Mouse (Mus musculus) gastrocnemius, adult 18-20 months (tissue): Measurements from ENCODE around the gene Olfr68. TPM values are rescaled to one million over a fixed set of nuclear protein-coding genes. Genes with fewer than 3 reads are reported as not detected.
"Not testable (repeated sequence)": the region's sequence is repeated elsewhere in the genome, so short reads cannot be mapped to it uniquely, and the experiment has no call there.

ENCODE experiments used
- DNase-seq: peaks from one replicate; pipeline ENCODE4 v3.0.0; 2021; ENCODE audit warnings: low spot score
- long read RNA-seq, 2 experiments: library from polyadenylated mRNA; stranded (forward); transcript quantifications; one replicate each; pipeline ENCODE4 v2.0.0; 2021
- total RNA-seq, 2 experiments: library from RNA; stranded (reverse); gene quantifications; 2 replicates each; pipeline ENCODE4 v1.2.3; 2021

Olfr68 gene
- not detected for total RNA-seq
- long read RNA-seq, experiment 1, result 0 reads
- long read RNA-seq, experiment 2, result 0 reads

GRCm38 (mm10) chr7:103779598-103779997 is at the start of gene Olfr68:
TSS of gene Olfr68 (minus strand) at chr7:103779698.
- DNase-seq, result no peak

- DNase-seq, result no peak
These were observed 48.3 kb upstream of the Olfr68 start, which contains the start of gene Hbb-bs for GRCm38 (mm10) chr7:103827808-103828207. TSS of gene Hbb-bs (minus strand) at chr7:103828096.

GRCm38 (mm10) chr7:103827139-103827538 is 47.6 kb upstream of the Olfr68 start:
- DNase-seq, result not testable (repeated sequence)

DNA sequence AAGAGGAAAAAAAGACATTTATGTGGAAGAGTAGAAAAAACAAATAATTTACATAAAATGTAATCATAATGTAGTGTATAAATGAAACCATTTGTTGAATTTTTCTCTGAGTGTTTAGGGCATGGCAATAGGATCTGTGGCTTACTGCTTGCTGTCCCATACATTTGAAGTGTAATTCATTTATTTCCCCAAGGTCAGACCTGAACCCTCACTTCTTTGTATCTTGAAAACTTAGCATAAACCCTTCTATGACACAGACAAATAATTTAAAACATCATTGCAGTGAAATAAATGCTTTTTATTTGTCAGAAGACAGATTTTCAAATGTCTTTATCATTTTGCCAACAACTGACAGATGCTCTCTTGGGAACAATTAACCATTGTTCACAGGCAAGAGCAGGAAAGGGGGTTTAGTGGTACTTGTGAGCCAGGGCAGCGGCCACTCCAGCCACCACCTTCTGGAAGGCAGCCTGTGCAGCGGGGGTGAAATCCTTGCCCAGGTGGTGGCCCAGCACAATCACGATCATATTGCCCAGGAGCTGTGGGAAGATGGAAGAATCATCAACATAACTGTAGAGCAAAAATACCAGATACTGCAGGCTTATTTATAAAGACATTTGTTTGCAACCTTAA is 46.9 kb upstream of the Olfr68 start:
- no peak for DNase-seq

GRCm38 (mm10) chr7:103825536-103826254 is 46.2 kb upstream of the Olfr68 start:
- no peak for DNase-seq

GRCm38 (mm10) chr7:103824597-103824996 is 45.1 kb upstream of the Olfr68 start:
- DNase-seq, result no peak

DNA sequence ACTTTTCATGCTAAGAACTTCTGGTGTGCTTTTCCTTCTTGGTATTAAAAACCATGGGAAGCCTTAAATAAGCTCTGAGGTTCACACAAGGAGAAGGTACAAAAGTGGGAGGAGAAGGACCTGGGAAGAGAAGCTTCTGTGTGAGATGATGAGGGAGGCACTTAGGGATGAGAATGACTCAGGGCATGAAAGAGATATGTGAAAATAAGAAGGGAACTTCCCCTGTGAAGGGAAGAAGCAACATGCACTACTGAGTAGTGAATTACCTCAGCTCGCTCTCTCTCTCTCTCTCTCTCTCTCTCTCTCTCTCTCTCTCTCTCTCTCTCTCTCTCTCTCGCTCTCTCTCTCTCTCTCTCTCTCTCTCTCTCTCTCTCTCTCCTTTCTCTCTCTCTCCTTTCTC is 35.6 kb upstream of the Olfr68 start:
- DNase-seq, result not testable (repeated sequence)

DNA sequence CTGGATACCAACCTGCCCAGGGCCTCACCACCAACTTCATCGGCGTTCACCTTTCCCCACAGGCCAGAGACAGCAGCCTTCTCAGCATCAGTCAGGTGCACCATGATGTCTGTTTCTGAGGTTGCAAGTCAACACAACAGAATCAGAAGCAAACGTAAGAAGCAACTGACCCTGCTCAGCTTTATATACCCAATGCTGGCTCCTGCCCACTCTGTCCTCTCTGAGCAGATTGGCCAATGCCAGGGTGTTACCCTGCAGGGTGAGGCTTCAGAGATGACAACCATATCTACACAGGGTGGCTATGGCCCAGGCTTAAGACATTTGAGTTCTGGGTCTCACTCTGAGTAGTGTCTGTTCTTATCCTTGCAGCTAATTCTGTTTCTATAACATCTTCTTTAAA is 34.3 kb upstream of the Olfr68 start, which contains the start of gene Hbb-bt:
Gene Hbb-bt, minus strand, starts transcription at position 231 of the 400 bp plus-strand sequence.
- DNase-seq, result no peak

- DNase-seq, result not testable (repeated sequence)
These were observed 33.7 kb upstream of the Olfr68 start for GRCm38 (mm10) chr7:103813152-103813551.

GRCm38 (mm10) chr7:103812174-103812573 is 32.7 kb upstream of the Olfr68 start:
- DNase-seq, result no peak

DNA sequence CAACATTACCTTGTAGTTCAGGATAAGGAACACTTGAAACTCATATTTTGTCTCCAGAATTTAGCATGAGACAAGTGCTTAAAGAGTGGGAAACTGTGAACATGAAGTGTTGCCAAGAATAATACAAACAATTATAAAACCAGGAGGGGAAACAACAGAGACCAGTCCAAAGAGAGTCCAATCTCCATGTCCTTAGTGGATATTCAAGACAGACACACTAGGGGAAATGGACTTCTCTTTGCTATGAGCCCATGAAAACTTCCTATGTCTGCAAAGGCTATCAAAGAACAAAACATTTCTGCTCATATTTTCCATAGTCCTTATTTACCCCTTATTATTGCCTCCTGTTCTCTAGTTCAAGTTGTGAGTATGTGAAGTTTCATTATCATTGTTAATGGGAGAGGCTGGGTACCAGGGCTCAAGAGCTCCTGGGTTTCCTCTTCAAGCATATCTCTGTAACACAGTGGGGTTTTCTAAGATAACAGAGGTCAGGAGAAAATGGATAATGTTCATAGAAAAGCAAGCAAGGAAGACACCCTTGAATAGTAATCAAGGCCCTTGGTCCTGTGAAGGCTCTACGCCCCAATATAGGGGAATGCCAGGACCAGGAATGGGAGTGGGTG is 31.8 kb upstream of the Olfr68 start:
- DNase-seq, result no peak

- no peak for DNase-seq
These were observed 31.2 kb upstream of the Olfr68 start for GRCm38 (mm10) chr7:103810746-103811145.

GRCm38 (mm10) chr7:103810296-103810695 is 30.8 kb upstream of the Olfr68 start:
- no peak for DNase-seq

DNA sequence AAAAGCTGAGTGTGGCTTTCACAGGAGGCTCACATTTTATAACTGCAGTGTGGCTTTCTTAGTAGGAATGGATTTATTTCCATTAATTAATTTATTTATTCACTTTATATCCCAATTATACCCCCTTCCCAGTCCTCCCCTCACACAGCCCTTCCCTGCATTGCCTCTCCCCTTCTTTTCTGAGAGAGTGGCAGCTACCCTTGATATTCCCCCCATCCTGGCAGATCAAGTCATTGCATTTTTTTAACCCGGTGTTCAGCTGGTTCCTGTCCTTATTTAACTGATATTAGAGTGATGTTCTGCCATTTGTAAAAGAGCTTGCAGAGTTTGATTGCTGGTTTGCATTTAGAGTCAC is 30.3 kb upstream of the Olfr68 start:
- DNase-seq, result no peak

DNA sequence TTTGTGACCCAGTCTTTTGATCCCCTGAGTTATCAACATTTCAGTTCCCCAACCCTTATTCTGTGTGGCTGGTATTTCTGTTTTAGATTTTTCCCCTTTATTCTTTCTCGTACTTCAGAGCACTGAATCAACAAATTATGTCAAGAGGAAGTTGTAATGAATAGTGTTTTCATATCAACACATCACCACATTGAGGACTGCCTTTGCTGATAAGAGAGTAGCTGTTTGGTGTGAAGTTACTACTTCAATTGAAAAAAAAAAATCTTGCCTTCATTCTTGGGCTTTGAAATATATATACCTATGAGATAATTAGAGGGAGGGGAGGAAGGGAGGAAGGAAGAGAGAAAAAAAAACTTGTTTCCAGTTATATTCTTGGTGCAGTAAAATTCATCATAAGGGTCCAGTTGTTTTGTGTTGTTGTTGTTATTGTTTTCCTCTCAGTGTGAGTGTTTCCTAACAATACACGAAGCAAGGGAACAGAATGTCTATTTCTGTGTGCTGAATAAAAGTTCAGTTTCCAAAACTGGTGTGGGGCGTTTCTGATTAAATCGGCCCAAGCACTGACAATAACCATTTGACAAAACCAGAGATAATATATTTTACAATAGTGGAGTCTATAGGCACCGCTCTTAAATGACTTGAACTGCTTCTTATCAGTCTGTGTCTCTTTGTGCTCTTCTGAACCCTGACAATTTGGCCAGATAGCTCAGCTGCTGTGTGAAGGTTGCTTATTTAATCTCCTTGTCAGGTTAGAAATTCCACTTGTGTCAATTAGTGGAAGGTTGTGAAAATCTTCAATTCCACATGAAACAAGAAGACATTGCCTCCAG is 29.7 kb upstream of the Olfr68 start:
- no peak for DNase-seq

DNA sequence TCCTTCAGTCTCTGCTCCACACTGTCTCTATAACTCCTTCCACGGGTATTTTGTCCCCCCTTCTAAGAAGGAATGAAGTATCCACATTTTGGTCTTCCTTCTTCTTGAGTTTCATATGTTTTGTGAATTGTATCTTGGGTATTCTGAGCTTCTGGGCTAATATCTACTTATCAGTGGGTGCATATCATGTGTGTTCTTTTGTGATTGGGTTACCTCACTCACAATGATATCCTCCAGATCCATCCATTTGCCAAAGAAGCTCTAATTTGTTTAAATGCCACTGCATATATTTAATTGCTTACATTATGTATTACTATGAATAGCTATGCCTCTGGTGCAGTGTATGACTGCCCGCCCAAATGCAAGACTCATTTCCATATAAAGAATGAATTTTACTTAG is 28.6 kb upstream of the Olfr68 start:
- DNase-seq, result not testable (repeated sequence)

- DNase-seq, result peak; percentile 1
These were observed 27.4 kb upstream of the Olfr68 start for GRCm38 (mm10) chr7:103806856-103807255.

DNA sequence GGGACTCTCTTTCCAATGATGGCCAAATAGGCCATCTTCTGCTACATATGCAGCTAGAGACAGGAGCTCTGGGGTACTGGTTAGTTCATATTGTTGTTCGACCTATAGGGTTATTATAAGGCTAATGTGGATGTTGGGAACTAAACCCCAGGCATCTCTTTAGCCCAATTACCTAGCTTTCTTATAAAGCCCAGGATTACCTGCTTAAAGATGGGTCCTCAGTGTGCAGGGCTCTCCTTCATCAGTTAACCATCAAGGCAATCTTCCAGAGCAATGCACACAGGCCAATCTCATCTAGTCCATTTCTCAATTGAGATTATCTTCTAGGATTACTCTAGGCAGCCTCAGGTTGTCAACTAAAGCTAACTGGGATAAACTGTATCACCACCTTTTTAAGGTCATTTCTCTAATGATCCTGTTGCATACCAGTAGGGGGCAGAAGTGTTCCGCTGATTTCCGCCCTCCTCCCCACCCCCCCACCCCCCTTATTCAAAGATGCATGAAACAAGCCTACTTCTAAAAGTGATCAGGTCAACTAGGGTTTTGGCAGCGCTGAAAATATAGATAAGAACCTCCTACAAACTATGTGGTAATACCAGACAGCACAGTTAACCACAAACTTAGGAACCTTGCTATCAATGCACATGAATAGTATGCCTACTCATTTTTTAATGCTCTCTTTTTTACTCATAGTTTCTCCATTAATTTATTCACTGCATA is 13.3 kb upstream of the Olfr68 start:
- no peak for DNase-seq

DNA sequence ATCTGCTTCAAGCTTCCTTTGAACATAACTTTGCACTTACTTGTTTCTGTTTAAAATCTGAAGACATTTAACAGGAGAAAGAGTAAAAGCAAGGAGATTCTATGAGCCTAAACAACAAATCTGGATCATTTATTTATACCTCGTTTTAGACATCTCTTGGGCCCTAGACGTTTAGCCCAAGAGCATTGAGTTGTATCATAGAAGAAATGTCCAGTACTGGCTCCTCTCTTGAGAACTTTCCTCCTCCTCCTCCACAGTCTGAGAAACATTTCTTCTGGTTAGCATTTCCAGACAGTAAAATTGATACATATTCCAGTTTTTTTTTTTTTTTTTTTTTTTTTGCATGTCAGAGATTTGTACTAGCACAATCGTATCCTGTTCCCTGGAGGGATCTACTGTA is 12.2 kb upstream of the Olfr68 start, which contains the start of gene Olfr67:
Gene Olfr67, minus strand, starts transcription at position 101 of the 400 bp plus-strand sequence.
- DNase-seq, result no peak

DNA sequence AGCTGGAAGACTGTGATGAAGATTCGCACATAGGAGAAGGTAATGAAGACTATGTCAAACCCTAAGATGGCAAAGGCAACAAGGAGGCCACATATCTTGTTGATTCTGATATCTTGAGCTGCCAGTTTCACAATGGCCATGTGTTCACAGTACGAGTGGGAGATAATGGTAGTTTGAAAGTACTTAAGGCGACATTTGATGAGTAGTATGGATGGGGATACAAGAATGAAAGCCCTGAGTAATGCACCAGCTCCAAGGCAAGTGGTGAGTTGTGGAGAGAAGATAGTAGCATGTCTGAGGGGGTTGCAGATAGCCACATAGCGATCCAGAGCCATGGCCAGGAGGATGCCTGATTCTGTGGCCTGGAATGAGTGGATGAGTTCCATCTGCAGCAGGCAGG is 1.8 kb downstream of the Olfr68 start:
- DNase-seq, result not testable (repeated sequence)

DNA sequence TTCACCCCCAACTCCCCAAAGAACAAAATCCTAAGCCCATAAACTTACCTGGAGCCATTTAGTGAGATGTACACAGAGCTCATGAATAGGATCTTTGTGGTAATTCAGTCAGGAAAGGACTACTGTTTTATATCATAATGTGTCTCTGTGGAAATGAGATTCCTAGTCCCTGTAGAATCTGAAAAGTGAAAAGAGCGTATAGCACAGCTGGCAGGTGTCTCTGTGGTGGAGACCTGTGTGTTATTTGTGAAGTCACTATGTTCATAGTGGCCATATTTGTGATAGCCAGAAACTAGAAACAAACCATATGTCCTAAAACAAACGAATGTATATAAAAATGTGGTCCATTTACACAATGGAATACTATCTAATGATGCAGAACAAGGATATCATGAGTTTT is 8.0 kb downstream of the Olfr68 start, which contains the start of gene Olfr69:
Gene Olfr69, minus strand, starts transcription at position 101 of the 400 bp plus-strand sequence.
- DNase-seq, result no peak
